Mouse (Mus musculus) embryonic facial prominence, embryonic 11.5 days (tissue): ENCODE measurements at regions not wholly inside any gene's neighbourhood (a gene's known extent, or its start where the extent isn't known, plus 50 kb on each side); places are given as distances from the start of the nearest gene placed in this dataset.
A peak's percentile ranks its signal among the peaks of the same experiment; 100 is the strongest.

Experiments used
- ATAC-seq: fragments of 200-750 bp; cut with Nextera tagmentation; replicated peaks from 2 replicates; pipeline ENCODE4 v1.8.0; 2017; ENCODE audit warnings: low read depth; ENCODE audit not compliant: insufficient number of reproducible peaks, low FRiP score, low TSS enrichment
- DNase-seq: peaks from one replicate; pipeline ENCODE4 v3.0.0-alpha.2; 2015; ENCODE audit warnings: low spot score
- H3K27ac ChIP-seq: fragments of 300-500 bp; sonication (generic); replicated peaks from 2 replicates; pipeline ENCODE4 v1.5.1; 2014; ENCODE audit warnings: mild to moderate bottlenecking, low read depth, low read length, control low read depth
- H3K27me3 ChIP-seq: fragments of 300-500 bp; sonication (generic); 2 replicates; pipeline ENCODE4 v1.6.1; 2014; ENCODE audit warnings: mild to moderate bottlenecking, low read length, moderate library complexity, mixed read lengths; ENCODE audit not compliant: control insufficient read depth, insufficient read depth
- H3K36me3 ChIP-seq: fragments of 300-500 bp; sonication (generic); replicated peaks from 2 replicates; pipeline ENCODE4 v1.6.1; 2014; ENCODE audit warnings: low read depth, mild to moderate bottlenecking, low read length, moderate library complexity, mixed read lengths; ENCODE audit not compliant: control insufficient read depth, insufficient read depth
- H3K4me1 ChIP-seq: fragments of 300-500 bp; sonication (generic); 2 replicates; pipeline ENCODE4 v1.6.1; 2014; ENCODE audit warnings: low read length, mixed read lengths; ENCODE audit not compliant: control insufficient read depth, insufficient read depth
- H3K4me2 ChIP-seq: fragments of 300-500 bp; sonication (generic); 2 replicates; pipeline ENCODE4 v1.6.1; 2014; ENCODE audit warnings: low read depth, mild to moderate bottlenecking, control low read depth, low read length, moderate library complexity
- H3K4me3 ChIP-seq: fragments of 300-500 bp; sonication (generic); 2 replicates; pipeline ENCODE4 v1.5.1; 2014; ENCODE audit warnings: low read depth, low read length, control low read depth
- H3K9ac ChIP-seq: fragments of 300-500 bp; sonication (generic); replicated peaks from 2 replicates; pipeline ENCODE4 v1.6.1; 2014; ENCODE audit warnings: mild to moderate bottlenecking, control low read depth, low read length
- H3K9me3 ChIP-seq: fragments of 300-500 bp; sonication (generic); replicated peaks from 2 replicates; pipeline ENCODE4 v1.6.1; 2016; ENCODE audit warnings: mild to moderate bottlenecking, low read length, inconsistent platforms, mixed read lengths; ENCODE audit not compliant: control insufficient read depth
- WGBS: fragments of 180-500 bp; shearing (Covaris S2); extraction: QIAGEN DNeasy Blood & Tissue Kit; methylation state at CpG from one replicate; pipeline ENCODE4 v1.1.7; 2014; 5-methylcytosine and 5-hydroxymethylcytosine counted together

- DNase-seq (no peak), ATAC-seq (no peak)
- no peaks in the 10 kb centered on the region for H3K4me1 ChIP-seq
- 60% methylated on average over 6 of the region's 6 CpGs for WGBS
- no peak overlapping the region for H3K9ac ChIP-seq
- no peaks in the 10 kb centered on the region for H3K27me3 ChIP-seq
- no peaks in the 10 kb centered on the region for H3K9me3 ChIP-seq
- H3K4me2 ChIP-seq = no peak overlapping the region
- H3K36me3 ChIP-seq = no peaks in the 10 kb centered on the region
- H3K27ac ChIP-seq = no peak overlapping the region
- no peak overlapping the region for H3K4me3 ChIP-seq
Measured at GRCm38 (mm10) chr8:113331576-113331975, 303.8 kb upstream of the Mon1b start.

DNA sequence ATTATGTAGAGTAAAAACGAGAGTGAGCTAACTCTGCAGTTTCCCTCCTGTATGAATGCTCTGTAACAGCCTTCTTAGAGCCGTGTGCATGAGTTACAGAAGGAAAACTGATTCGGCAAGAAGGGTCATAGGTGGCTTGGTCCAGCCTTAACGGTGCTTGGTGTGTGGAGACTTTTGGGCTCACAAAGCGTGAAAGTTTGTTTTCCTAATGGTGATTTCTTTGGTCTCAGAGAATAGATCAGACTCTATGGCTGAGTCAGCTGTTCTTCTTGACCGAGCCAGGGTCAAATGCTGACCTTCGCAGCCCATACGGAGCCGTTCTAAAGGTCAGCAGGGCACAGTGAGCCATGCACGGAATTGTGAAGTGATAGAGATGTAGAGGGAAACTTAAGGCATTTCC is 294.1 kb upstream of the Mon1b start:
- WGBS = 23% methylated on average over 10 of the region's 10 CpGs
- no peak overlapping the region for H3K4me2 ChIP-seq
- H3K9me3 ChIP-seq = no peaks in the 10 kb centered on the region
- H3K27me3 ChIP-seq = no peaks in the 10 kb centered on the region
- ATAC-seq = no peak
- no peak overlapping the region for H3K4me3 ChIP-seq
- H3K36me3 ChIP-seq = no peaks in the 10 kb centered on the region
- no peaks in the 10 kb centered on the region for H3K4me1 ChIP-seq
- no peak overlapping the region for H3K9ac ChIP-seq
- no peak for DNase-seq
- no peak overlapping the region for H3K27ac ChIP-seq

DNA sequence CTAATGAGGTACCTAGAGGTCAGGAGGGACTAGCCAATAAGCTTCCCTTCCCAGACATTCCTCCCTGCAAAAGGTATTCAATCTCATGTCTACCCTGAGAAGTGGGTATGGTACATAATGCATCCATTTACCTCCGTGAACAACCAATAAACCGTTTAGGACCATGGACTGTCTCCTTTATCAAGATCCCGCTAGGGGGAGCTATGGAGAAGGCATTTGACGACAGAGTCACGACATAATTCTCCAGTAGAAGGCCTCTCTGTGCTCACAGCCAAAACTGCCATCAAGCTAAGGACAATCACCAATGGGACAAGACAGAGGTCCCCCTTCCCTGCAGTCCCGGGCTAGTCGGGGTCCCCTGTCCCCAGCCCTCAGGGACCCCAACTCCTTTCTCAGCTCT is 273.5 kb upstream of the Mon1b start:
- Histone ChIP-seq H3K4me3 (no peak overlapping the region), H3K36me3 (no peaks in the 10 kb centered on the region), H3K4me1 (no peaks in the 10 kb centered on the region), H3K27ac (no peak overlapping the region), H3K9me3 (no peaks in the 10 kb centered on the region), H3K4me2 (no peak overlapping the region), H3K27me3 (no peaks in the 10 kb centered on the region), H3K9ac (no peak overlapping the region)
- peak; percentile 12 for DNase-seq
- no peak for ATAC-seq
- WGBS = 57% methylated on average over 7 of the region's 7 CpGs

DNA sequence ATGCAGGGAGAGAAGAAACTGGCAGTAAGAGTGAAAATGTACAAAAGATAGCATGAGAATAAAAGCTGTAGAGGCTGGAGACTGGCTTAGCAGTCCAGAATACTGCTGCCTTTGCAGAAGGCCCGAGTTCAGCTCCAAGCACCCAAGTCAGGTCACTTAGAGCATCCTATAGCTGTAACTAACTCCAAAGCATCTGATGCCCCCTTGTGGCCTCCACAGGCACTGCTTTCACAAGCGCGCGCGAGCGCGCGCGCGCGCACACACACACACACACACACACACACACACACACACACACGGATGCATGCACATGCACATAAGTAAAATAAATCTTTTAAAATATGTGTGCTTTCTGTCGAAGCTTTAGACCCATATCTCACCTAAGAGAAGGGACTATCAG is 271.2 kb upstream of the Mon1b start:
- no peak for DNase-seq
- no peak overlapping the region for H3K4me3 ChIP-seq
- H3K27ac ChIP-seq = no peak overlapping the region
- H3K9me3 ChIP-seq = no peaks in the 10 kb centered on the region
- no peaks in the 10 kb centered on the region for H3K27me3 ChIP-seq
- H3K4me2 ChIP-seq = no peak overlapping the region
- H3K4me1 ChIP-seq = no peaks in the 10 kb centered on the region
- 88% methylated on average over 13 of the region's 13 CpGs for WGBS
- no peak overlapping the region for H3K9ac ChIP-seq
- no peak for ATAC-seq
- H3K36me3 ChIP-seq = no peaks in the 10 kb centered on the region

DNA sequence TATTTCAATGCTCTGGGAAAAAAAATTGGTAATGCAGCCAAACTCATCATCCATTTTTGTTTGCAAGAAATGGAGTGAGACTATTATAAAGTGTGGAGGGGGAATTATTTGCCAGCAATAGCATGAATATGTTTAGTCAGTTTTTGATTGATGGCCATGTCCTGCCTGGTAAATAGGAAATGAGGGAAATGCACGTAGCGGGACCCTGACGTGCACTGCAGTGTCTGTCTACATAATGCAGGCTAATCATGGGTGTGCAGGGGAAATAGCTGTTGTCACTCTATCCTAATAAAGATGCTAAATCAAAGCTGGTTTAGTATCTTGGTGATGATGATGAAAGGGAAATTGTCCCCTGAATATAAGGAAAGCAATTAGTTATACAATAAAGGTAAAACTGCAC is 251.9 kb upstream of the Mon1b start:
- H3K4me1 ChIP-seq = no peaks in the 10 kb centered on the region
- DNase-seq (no peak), ATAC-seq (no peak)
- H3K27ac ChIP-seq = no peak overlapping the region
- no peaks in the 10 kb centered on the region for H3K36me3 ChIP-seq
- no peak overlapping the region for H3K4me2 ChIP-seq
- no peaks in the 10 kb centered on the region for H3K9me3 ChIP-seq
- H3K9ac ChIP-seq = no peak overlapping the region
- no peak overlapping the region for H3K4me3 ChIP-seq
- no peaks in the 10 kb centered on the region for H3K27me3 ChIP-seq
- WGBS = 58% methylated on average over 3 of the region's 3 CpGs

- Histone ChIP-seq H3K36me3 (no peaks in the 10 kb centered on the region), H3K9ac (no peak overlapping the region), H3K4me3 (no peak overlapping the region), H3K27ac (no peak overlapping the region), H3K27me3 (no peaks in the 10 kb centered on the region), H3K4me2 (no peak overlapping the region), H3K9me3 (no peaks in the 10 kb centered on the region), H3K4me1 (no peaks in the 10 kb centered on the region)
- ATAC-seq = no peak
- DNase-seq = no peak
- 74% methylated on average over 4 of the region's 4 CpGs for WGBS
Measured at GRCm38 (mm10) chr8:113383974-113384373, 251.4 kb upstream of the Mon1b start.

DNA sequence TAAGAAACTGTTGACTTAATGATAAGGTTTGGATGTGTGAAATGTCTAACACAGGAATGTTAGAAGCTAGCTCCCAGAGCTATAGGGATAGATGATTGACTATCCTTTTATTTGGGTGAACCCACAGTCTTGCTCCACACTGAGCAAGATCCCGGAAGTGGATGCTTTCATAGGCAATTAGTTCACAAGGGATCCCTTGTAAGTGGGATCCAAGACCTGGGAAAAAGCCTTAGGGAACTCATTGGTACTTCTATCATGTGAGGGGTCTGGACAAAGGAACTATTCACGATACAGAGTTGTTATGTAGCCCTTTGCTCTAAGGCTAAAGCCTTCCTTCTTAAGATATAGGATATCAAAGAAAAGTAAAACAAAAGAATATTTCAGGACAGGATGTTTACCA is 245.9 kb upstream of the Mon1b start:
- H3K4me3 ChIP-seq = no peak overlapping the region
- no peaks in the 10 kb centered on the region for H3K9me3 ChIP-seq
- WGBS = 21% methylated on average over 2 of the region's 2 CpGs
- H3K27me3 ChIP-seq = no peaks in the 10 kb centered on the region
- no peaks in the 10 kb centered on the region for H3K4me1 ChIP-seq
- no peaks in the 10 kb centered on the region for H3K36me3 ChIP-seq
- no peak for DNase-seq
- H3K9ac ChIP-seq = no peak overlapping the region
- no peak overlapping the region for H3K27ac ChIP-seq
- ATAC-seq = peak; percentile 59; the same call in 1 of the 2 replicates
- no peak overlapping the region for H3K4me2 ChIP-seq

- 81% methylated on average over 4 of the region's 4 CpGs for WGBS
- Histone ChIP-seq H3K27me3 (no peaks in the 10 kb centered on the region), H3K4me1 (no peaks in the 10 kb centered on the region), H3K9me3 (no peaks in the 10 kb centered on the region), H3K36me3 (no peaks in the 10 kb centered on the region), H3K9ac (no peak overlapping the region), H3K27ac (no peak overlapping the region), H3K4me3 (no peak overlapping the region), H3K4me2 (no peak overlapping the region)
- ATAC-seq = 0 out of 2 replicates have a peak, but pooled peaks have one; percentile 27
- no peak for DNase-seq
Measured at GRCm38 (mm10) chr8:113390038-113390437, 245.3 kb upstream of the Mon1b start.
